Mouse (Mus musculus): ENCODE data around the gene Aurka. TPM values are rescaled to one million over a fixed set of nuclear protein-coding genes. Genes with fewer than 3 reads are reported as not detected.
A peak's percentile ranks its signal among the peaks of the same experiment; 100 is the strongest.

Aurka gene
- total RNA-seq, 2 experiments from 2014 or later = 1.1 to 1.3 TPM

DNA sequence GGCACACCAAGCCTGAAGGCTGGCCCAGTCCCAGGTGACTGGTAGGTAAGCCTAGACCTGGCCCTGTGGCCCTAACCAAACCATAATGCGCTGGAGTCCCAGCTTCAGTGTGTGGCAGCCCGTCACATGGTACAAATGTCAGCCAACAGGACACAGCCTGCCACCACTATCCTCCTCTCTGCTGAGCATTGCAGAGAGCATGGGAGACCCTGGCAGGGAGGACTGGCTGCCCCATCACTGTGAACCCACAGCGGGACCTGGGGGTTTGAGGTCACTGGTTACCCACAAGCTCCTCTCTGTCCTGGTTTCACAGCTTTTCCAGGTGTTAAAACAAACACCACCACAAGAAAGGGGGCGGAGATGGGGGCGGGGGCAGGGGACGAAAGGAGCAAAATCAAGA, 20.0 kb upstream of the Aurka start:
- intact Hi-C loops (cut with DNase I) = no loop called here
- no peak for DNase-seq (ENCODE audit: low spot score in 2 of 2)

DNA sequence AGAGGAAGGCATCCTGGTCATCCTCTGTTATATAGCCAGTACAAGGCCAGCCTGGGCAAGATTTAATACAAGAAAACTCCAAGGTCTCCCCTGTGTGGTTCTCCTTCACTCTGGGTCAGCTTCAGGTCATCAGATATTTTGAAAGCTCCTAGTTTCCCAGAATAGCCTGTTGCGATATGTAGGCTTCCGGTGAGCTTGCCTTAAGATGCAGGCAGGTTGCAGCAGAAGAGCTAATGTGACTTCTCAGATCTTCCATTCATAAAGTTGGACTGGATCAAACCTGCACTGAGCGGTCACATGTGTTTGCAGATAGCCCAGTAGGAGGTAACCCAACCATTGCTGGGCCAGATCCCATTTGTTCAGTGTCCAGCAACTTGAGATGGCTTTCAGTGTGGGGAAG, 14.4 kb upstream of the Aurka start:
- DNase-seq (ENCODE audit: low spot score in 2 of 2) = no peak
- intact Hi-C loops (cut with DNase I) = no loop called here

DNA sequence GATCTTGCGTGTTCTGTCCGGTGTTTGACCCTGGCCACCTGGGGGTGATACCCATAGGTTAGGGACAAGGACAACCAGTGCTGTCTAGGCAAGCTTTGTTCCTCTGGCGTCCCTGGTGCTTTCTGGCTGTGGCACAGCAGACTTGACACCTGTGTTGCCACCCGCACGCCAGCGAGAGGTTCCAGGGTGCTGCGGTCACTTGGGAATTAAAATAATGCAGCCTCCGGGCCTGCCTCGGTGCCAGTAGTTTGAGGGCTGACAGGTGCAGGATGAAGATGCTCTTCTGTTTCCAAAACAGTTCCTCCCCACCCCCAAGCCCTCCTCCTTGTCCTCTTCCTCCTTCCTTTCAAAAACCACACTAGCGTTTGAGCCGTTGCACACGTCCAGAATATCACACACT, 11.6 kb upstream of the Aurka start:
- no peak for DNase-seq (ENCODE audit: low spot score in 2 of 2)
- intact Hi-C loops (cut with DNase I) = no loop called here

DNA sequence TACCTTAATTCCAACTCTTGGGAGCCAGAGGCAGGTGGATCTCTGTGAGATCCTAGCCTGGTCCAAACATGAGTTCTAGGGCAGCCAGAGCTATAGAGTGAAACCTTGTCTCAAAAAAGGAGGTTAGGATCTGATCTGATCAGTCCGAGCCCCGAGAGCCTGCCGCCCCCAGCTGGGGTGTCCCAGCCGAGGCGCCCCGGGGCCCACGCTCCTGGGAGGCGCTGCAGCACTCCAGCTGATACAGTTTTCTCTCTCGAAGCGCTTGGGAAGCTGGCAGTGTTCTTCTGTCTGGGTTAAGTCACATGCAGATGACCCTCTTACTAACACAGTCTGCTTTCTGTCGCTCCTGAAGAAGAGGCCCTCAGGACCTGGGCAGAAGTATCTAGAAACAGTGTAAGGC, 11.0 kb upstream of the Aurka start:
- DNase-seq (ENCODE audit: low spot score in 2 of 2) = no peak
- intact Hi-C loops (cut with DNase I) = no loop called here

DNA sequence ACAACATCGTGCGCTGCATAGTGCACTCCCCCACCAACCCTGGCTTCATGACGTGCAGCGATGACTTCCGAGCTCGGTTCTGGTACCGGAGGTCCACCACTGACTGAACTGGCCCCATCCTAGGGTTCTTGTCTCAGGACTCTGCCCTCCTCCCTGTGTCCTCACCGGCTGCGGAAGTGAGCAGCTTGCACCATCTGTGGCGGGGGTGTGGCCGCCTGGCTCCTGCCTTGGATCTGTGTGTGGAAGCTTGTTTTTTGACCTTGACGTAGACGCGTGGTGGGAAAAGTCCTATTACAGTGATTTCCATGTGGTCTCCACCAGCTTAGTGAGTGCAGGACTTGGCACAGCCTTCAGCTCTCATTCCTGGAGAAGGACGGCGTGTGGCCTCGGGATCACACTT, 10.2 kb upstream of the Aurka start:
- DNase-seq (ENCODE audit: low spot score in 2 of 2) = no peak
- intact Hi-C loops (cut with DNase I) = no loop called here

DNA sequence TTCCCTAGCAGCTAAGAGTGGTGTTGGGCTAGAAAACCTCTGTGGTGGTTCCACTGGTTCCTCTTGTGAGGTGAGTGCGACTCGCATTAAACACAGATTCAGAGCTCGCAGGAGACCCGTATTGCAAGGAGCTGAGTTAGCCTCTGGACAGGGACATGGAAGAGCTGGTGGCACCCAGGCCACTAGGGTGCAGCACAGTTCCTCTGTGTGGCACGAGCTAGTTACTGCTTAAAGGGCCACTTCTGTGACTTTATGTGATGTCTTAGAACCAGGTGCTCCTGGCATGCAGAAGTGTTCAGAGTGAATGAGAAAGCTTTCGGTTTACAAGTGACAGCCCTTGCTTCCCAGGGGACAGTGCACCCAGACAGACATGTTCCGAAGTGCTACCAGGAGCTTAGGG, 8.0 kb upstream of the Aurka start:
- intact Hi-C loops (cut with DNase I) = no loop called here
- peak in 1 of 2 experiments; percentile 28 for DNase-seq (ENCODE audit: low spot score in 2 of 2)

DNA sequence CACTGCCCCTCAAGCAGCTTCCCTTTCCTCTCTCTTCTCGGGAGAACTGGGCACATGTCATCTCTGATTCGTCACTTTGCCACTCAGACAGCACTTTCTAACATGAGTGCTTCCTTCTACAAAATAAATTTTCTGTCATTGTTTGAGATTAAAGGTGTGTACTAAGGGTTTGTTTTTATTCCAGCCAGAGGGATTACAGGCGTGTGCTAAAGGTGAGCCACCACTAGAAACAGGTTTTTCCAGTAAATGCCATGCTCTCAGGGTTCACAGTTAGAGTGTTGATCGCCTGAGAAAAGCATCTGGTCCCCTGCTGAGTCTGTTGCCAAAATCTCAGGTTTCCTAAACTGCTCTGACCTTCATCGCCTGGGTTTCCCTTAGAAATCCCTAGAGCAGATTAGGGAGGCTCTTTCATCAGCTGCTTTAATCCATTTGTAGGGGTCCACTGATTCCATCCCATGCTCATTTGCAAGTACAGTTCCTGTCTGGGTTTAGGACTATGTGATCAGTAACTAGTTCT, 6.7 kb upstream of the Aurka start:
- DNase-seq (ENCODE audit: low spot score in 2 of 2) = no peak
- intact Hi-C loops (cut with DNase I) = no loop called here

DNA sequence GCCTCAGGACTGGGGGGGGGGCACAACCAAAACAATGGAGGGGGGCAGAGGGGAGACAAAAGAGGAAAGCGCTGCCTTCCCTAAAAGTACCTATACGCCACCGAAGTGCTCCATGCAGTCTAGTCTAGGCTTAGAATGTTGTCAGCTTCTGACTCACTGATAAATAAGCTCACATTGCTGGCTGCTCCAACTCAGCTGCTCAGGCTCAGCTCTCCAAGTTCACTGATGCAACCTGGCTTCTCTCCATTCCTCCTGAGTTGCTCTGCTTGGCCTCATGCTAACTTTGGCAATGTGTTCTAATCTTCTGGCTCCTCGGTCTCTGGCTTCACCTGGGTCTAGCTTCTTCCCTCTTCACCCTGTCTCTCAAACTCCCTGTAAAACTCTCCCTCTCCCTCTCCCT, 6.2 kb upstream of the Aurka start:
- intact Hi-C loops (cut with DNase I) = no loop called here
- DNase-seq (ENCODE audit: low spot score in 2 of 2) = no peak

DNA sequence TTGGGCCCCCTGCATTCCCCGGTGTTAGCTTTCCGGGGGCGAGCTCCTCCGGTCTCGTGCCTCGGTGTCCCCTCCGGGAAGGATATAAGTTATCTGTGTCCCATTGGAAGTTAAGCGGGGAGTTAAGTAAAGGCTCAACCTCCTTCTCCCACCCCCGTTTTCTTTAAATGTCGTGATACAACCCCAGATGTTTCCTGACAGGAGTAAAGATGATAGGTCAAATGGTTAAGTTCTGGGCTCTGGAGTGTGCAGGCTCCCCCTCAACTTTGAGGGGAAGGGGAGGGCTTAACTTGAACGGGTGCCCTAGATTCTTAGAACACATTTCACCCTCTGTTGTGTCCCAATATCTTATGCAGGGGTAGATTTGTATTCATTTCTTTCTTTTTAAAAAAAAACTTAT, 923 bp upstream of the Aurka start:
- DNase-seq (ENCODE audit: low spot score in 2 of 2) = no peak
- intact Hi-C loops (cut with DNase I) = loop anchor here (5.0 kb wide), 1 partner anchor 71 kb away; the partner anchor contains the start of gene Rtf2

DNA sequence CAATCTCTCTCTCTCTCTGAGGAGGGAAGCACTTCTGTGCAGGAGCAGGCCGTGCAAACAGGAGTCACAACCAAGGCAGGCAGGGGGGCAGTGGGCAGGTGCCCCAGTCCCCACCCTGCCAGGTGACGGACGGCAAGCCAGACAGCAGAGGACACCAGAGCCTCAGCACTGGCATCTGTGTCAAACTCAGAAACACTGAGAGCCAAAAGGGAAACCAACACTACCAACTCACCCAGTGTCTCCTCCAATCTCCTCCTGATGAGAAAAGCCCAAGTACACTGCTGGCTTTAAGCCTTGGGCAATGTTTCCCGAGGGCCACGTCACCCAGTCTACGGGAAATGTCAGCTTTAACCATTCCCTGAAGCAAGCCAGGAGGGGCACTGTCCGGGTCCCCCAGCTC, 7.2 kb downstream of the Aurka start:
- intact Hi-C loops (cut with DNase I) = no loop called here
- DNase-seq (ENCODE audit: low spot score in 2 of 2) = no peak

DNA sequence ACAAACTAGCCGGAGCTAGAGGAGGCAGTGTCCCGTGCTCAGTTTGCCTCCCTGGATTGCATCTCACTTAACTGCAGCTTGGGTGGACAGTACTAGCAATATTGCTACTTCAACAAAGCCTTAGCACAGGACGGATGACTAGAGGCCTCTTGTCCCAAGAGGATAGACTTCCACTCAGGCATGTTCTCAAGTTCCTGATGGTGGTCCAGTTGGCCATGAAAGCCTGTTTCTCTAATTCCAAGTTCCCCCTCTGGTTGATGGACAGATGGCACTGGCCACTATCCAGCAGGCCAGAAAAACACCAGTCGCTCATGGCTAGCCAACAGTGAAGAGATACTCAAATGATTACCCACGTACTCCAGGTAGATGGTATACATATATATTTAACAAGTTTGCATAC, 14.5 kb downstream of the Aurka start:
- intact Hi-C loops (cut with DNase I) = no loop called here
- no peak for DNase-seq (ENCODE audit: low spot score in 2 of 2)

DNA sequence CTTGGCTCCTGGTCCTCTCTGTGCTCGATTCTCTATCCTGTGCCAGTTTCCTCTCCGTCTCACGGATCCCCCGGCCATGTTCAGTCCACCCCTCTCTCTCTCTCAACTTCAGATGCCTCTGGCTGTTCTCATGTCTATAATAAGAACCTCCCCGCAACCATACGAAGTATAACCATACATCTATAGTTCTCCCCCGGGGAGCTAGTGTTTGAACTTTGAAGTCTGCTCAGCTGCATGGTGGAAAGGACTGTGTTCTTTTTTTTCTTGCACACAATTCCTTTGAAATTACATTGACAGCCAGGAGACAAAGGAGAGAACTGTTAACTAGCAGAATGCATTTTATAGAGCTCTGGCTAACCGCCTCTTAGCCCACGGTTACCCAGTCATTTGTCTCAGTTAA, 15.6 kb downstream of the Aurka start:
- DNase-seq (ENCODE audit: low spot score in 2 of 2) = no peak
- intact Hi-C loops (cut with DNase I) = no loop called here

DNA sequence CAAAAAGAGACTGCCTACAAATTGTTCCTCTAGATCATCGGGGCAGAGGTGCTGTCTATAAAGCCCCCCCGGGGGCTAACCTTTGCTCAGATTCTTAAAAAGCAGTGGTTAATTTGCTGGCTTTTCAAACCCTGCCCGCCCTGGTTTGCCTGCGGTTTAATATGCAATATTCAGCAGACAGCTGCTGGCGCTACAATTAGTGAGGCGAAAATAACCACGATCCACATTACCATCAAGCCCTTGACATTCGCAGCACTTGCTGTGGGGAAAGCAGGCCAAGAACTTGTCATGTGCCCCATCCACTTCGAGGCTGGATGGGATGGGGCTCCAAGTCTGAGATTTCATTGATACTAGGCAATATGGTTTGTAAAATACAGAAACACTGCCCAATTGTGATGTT, 17.1 kb downstream of the Aurka start:
- no peak for DNase-seq (ENCODE audit: low spot score in 2 of 2)
- intact Hi-C loops (cut with DNase I) = no loop called here

DNA sequence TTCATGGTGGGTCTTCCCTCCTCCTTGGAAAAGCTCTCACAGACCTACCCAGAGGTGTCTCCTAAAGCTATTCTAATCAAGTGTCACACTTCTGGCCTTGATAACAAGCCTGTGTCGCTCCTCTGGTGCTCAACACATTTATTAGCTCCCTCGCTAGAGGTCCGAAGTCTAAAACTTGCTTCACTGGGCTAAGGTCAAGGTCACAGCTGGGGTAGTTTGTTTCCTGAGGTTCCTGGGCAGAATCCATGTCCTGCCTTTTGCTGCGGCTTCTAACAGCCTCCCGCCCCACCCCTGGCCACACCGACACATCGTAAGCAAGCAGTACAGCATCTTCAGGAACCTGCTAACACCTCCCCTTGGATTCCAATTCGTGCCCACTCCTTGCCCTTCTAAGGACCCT, 19.6 kb downstream of the Aurka start:
- no peak for DNase-seq (ENCODE audit: low spot score in 2 of 2)
- intact Hi-C loops (cut with DNase I) = no loop called here

DNA sequence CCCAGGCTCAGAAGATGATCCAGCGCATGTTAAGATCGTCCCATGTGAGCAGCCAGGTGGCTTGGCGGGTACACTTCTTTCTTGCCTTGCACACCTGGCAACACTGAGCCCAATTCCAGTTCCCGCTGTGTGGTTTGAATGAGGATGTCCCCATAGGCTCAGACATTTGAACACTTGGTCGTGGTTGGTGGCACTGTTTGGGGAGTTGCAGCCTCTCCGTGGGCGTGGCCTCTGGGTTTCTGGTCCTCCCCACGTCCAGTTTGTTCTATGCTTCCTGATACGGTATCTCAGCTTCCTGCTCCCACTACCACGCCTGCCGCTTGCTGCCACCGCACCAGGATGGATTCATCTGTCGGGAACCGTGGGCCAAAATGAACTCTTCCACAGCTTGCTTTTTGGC, 20.6 kb downstream of the Aurka start:
- intact Hi-C loops (cut with DNase I) = no loop called here
- no peak for DNase-seq (ENCODE audit: low spot score in 2 of 2)

DNA sequence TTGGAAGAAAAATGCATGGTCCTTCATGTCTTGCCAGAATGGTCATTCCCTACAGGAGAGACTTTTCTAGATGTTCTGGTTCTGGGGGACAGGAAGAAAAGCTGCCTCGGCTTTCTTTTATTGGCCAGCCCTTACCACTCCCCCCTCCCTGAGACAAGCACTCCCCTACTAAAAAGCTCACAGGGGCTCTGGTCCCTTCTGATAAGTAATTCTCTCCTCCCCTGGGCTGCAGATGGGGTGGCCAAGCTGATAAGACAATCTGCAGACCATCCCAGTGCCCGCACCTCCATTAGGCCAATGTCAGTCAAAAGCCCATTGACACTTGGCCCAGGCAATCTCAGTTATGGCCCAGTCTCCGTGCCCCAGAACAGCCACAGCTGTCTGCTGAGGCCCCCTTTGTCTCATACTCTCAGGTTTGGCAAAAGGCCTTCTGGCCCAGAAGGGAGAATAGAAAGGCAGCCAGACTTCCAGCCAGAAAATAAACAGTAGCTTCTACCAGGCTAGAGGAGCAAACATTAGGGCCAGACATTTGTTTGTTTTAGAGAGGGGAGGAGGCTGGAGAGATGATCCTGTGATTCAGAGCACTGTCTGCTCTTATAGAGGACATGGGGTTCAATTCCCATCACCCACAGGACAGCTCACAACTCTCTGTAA, 21.9 kb downstream of the Aurka start:
- DNase-seq (ENCODE audit: low spot score in 2 of 2) = no peak
- intact Hi-C loops (cut with DNase I) = no loop called here

DNA sequence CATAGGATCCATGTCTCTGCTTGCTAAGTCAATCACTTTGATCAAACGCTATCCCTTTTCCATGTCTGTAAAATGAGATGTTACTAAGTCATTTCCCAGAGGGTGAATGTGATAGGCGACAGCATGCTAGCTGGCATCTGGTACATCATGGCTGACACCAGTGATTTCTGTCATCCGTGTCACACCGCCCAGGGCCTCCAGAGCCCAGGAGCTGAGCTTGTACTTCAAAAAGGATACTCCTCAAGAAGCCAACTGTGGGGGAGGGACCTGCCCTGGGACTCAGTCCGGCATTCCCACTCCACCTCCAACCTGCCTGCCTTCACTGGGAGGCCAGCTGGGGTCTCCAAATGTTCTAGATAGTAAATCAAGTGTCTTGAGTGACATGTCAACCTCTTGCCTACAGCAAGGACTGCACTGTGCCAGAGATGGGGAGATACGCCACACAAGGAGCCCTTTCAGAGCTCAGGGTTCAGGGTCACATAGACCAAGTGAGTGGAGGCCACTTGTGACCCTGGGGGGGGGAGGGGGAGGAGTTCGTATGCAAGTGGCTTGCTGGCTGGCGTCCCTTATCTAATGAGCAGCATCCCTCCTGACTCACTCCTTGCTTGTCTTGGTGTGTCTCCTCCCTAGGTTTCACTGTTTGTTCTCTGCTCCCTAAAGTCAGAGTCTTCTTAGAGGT, 23.3 kb downstream of the Aurka start:
- intact Hi-C loops (cut with DNase I) = no loop called here
- DNase-seq (ENCODE audit: low spot score in 2 of 2) = no peak

DNA sequence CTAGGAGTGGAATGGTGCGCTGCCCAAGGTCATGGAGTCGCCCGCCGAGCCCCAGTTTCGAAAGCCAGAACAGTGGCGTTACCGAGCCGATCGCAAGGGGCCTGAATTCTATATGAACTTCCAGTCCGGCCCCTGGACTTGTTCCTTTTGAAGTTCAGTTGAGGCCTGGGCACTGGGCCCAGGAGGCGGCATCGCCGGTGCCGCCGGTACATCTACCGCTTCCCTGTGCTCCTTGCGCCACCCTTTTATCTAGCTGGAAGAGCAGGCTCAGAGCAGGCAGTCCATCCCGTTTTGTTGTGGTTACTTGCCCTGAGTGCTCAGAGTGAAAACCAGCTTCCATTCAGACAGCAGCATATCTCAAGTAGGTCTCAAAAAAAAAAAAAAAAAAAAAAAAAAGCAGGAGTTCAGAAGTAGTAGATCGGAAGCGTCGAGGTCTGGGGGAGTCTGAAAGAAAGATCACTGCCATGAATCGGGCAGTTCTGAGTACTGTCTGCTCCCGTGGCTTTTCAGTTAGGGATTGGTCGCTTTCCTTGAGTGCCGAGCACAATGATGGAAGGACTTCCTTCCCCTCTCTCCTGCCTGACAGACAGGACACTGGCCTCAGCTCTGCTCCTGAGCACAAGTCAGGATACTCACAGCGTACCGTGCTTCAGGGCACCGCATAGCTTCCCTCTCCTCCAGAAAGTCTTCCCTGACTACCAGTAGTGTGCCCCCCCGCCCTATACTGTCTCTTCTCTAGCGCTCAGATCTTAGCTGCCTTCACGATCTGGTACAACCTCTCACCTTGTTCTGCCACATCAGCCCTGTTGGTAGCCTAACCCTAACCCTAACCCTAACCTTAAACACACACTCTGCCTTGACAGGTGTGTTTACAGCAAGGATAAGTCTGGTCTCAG, 24.1 kb downstream of the Aurka start:
- intact Hi-C loops (cut with DNase I) = no loop called here
- peak; percentile 19 to 44 for DNase-seq (ENCODE audit: low spot score in 2 of 2)

DNA sequence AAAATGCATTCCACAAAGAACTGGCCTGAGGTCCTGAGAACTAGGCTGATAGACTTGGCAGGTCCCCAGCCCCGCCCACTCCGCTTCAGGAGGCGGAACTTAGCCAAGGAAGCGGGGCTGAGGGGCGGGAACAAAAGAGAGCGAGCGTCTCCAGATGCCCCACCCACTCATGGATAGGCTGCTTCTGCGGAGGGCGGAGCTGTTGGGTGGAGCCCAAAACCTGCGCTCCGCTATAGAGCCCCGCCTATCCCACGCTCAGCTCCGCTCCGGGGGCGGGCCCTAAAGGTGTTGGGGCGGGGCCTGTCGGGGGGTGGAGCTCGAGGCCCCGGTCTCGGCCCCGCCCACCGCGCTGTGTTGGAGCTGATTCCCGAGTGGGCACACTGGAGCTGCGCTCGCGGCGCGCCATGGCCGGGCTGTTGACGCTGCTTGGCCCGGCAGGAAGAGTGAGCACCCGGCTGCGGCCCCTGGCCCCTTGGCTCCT, 25.0 kb downstream of the Aurka start, which contains the start of gene Fam210b:
Gene Fam210b (plus strand): TSS at position 308 of the 481 bp plus-strand sequence.
- peak; percentile 90 to 92 for DNase-seq (ENCODE audit: low spot score in 2 of 2)
- intact Hi-C loops (cut with DNase I) = no loop called here

DNA sequence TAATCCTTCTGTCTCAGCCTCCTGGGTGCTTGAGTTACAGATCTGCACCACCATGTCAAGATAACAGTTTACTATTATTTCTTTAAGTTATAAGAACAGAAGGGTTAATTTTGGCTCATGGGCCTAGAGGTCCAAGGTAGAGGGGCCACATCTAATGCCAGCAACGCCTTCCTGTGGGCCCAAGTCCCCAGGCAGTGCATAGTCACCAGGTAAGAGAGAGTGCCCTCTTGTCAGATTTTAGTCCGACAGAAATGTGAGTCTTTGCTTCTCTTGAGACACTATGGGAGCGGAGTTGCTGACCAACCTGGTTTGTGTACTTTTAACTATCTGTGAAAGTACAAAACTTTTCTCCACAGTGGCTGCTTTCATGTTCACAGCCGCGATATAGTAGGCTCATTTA, 25.7 kb downstream of the Aurka start:
- intact Hi-C loops (cut with DNase I) = no loop called here
- DNase-seq (ENCODE audit: low spot score in 2 of 2) = no peak

Measured in left cerebral cortex, postnatal 36 days (tissue).